Mouse (Mus musculus) hindbrain, embryonic 14.5 days (tissue): Measurements from ENCODE around the gene Mrpl45. TPM values are rescaled to one million over a fixed set of nuclear protein-coding genes. Genes with fewer than 3 reads are reported as not detected.

ENCODE experiments used
- polyA plus RNA-seq: library from polyadenylated mRNA; unstranded; fragments of >200 nt; fragmentation: Nextera tagmentation; extraction: Ambion mirVana; gene quantifications from 2 replicates; pipeline ENCODE4 v1.2.1, GENCODE M21; 2014

Mrpl45 gene
- polyA plus RNA-seq, 1 experiment from 2014 or later: 32.8 TPM

Other genes with a start within 250 kb of the Mrpl45 start
- gene Tbx21, start 200.4 kb upstream of the Mrpl45 start, polyA plus RNA-seq: not detected in 2 replicates
- 9.3 and 10.8 TPM in 2 replicates for gene Tbkbp1, start 164.2 kb upstream of the Mrpl45 start, polyA plus RNA-seq
- 35.3 and 44.2 TPM in 2 replicates for gene Kpnb1, start 127.8 kb upstream of the Mrpl45 start, polyA plus RNA-seq
- 132 and 144 TPM in 2 replicates for gene Npepps, start 35.1 kb upstream of the Mrpl45 start, polyA plus RNA-seq
- 0.23 and 0.50 TPM in 2 replicates for gene Gpr179, start 36.4 kb downstream of the Mrpl45 start, polyA plus RNA-seq
- 6.4 and 6.7 TPM in 2 replicates for gene Socs7, start 46.8 kb downstream of the Mrpl45 start, polyA plus RNA-seq
- gene Arhgap23, start 99.8 kb downstream of the Mrpl45 start, polyA plus RNA-seq: 8.5 and 10.0 TPM in 2 replicates
- gene 4933428G20Rik, start 184.6 kb downstream of the Mrpl45 start, polyA plus RNA-seq: 0.41 TPM in 1 of 2 replicates, not detected in the other